Comparison of ENCODE assay signal across 13 mouse cellular contexts in genomic region chr16:21538889-21539288, GRCm38 (mm10).
DNase-seq lines count a peak whose midpoint lies in the region; ATAC-seq and TF ChIP-seq lines count a peak whose summit lies in the region.
"Had no signal": no experiment of that assay in that cellular context is flagged by ENCODE, and none has a peak within 500 bp of the region (broad histone marks: within the 10 kb centered on the region; RNA-seq: fewer than 3 reads in every experiment).

No protein-coding gene starts in this region.

- DNase-seq in hindbrain, embryonic 11.5 days (ENCODE audit: low spot score): peak; percentile 18
- DNase-seq in lung, embryonic 14.5 days: no peak
- DNase-seq in lung, postnatal 25 days (ENCODE audit: low spot score): no peak
- DNase-seq in Muller cell, postnatal 12 days (ENCODE audit: inconsistent ontology term): peak; percentile 3
- DNase-seq in layer of hippocampus, postnatal 25 days (ENCODE audit: extremely low spot score in 1 of 2, low spot score in 1 of 2): no peak
- DNase-seq: adrenal gland, postnatal 36 days; cerebellum, adult 18-20 months had no signal

- no peak overlapping the region for H3K4me3 ChIP-seq in hindbrain, embryonic 11.5 days (ENCODE audit: low read depth, low read length)
- H3K4me3 ChIP-seq in hindbrain, embryonic 13.5 days: no peak overlapping the region
- no peak overlapping the region for H3K4me3 ChIP-seq in lung, embryonic 14.5 days (ENCODE audit: low read depth, low read length)
- no peak overlapping the region for H3K4me3 ChIP-seq in olfactory bulb, adult 2 months (ENCODE audit: insufficient read depth, low read depth, low read length)
- H3K4me3 ChIP-seq: embryonic facial prominence, embryonic 15.5 days; megakaryocyte, embryonic 14.5 days had no signal

- 51% methylated on average over 2 of the region's 2 CpGs for WGBS in hindbrain, embryonic 11.5 days
- 60% methylated on average over 2 of the region's 2 CpGs for WGBS in hindbrain, embryonic 13.5 days
- WGBS in lung, embryonic 14.5 days: 60% methylated on average over 2 of the region's 2 CpGs
- WGBS in olfactory bulb, adult 2 months: 66% methylated on average over 2 of the region's 2 CpGs

- no peaks in the 10 kb centered on the region for H3K4me1 ChIP-seq in hindbrain, embryonic 11.5 days (replicated peaks; ENCODE audit: control insufficient read depth, insufficient read depth, low read length)
- no peaks in the 10 kb centered on the region for H3K4me1 ChIP-seq in hindbrain, embryonic 13.5 days (replicated peaks)
- no peaks in the 10 kb centered on the region for H3K4me1 ChIP-seq in lung, embryonic 14.5 days (ENCODE audit: insufficient read depth)
- H3K4me1 ChIP-seq in olfactory bulb, adult 2 months (ENCODE audit: control insufficient read depth, insufficient read depth, low read length): peaks cover 13% of the 10 kb centered on the region
- H3K4me1 ChIP-seq: embryonic facial prominence, embryonic 15.5 days had no signal

- no peak overlapping the region for H3K9ac ChIP-seq in hindbrain, embryonic 11.5 days (ENCODE audit: low read depth, low read length)
- H3K9ac ChIP-seq in hindbrain, embryonic 13.5 days: no peak overlapping the region
- no peak overlapping the region for H3K9ac ChIP-seq in lung, embryonic 14.5 days
- H3K9ac ChIP-seq: embryonic facial prominence, embryonic 15.5 days had no signal

- H3K36me3 ChIP-seq in hindbrain, embryonic 11.5 days (ENCODE audit: control insufficient read depth, insufficient read depth, low read length): no peaks in the 10 kb centered on the region
- H3K36me3 ChIP-seq in hindbrain, embryonic 13.5 days: peaks cover 16% of the 10 kb centered on the region
- 0 out of 2 replicates have a peak, but pooled peaks cover 4% of the 10 kb centered on the region for H3K36me3 ChIP-seq in lung, embryonic 14.5 days (ENCODE audit: insufficient read depth)
- H3K36me3 ChIP-seq: embryonic facial prominence, embryonic 15.5 days had no signal

- H3K27ac ChIP-seq in hindbrain, embryonic 11.5 days (ENCODE audit: low read depth, low read length): no peak overlapping the region
- no peak overlapping the region for H3K27ac ChIP-seq in hindbrain, embryonic 13.5 days
- no peak overlapping the region for H3K27ac ChIP-seq in lung, embryonic 14.5 days (ENCODE audit: low read depth)
- H3K27ac ChIP-seq in olfactory bulb, adult 2 months (ENCODE audit: insufficient read depth, low read depth, low read length): 0 out of 2 replicates have a peak overlapping the region, but pooled peaks have one; percentile 21
- H3K27ac ChIP-seq: embryonic facial prominence, embryonic 15.5 days had no signal

- H3K4me2 ChIP-seq in hindbrain, embryonic 11.5 days (replicated peaks; ENCODE audit: low read depth, low read length): no peak overlapping the region
- no peak overlapping the region for H3K4me2 ChIP-seq in hindbrain, embryonic 13.5 days
- H3K4me2 ChIP-seq in lung, embryonic 14.5 days: no peak overlapping the region
- H3K4me2 ChIP-seq: embryonic facial prominence, embryonic 15.5 days; liver, embryonic 11.5 days had no signal

- peak; percentile 59 for TF ChIP-seq CTCF in lung, embryonic 14.5 days (IDR thresholded peaks at IDR 0.05; ENCODE audit: low read depth)
- TF ChIP-seq CTCF in olfactory bulb, adult 2 months (IDR thresholded peaks at IDR 0.05; ENCODE audit: insufficient read depth, low read depth, low read length): no peak

- no peak for ATAC-seq in hindbrain, embryonic 11.5 days (ENCODE audit: low FRiP score)
- ATAC-seq in hindbrain, embryonic 13.5 days (ENCODE audit: low FRiP score): no peak
- ATAC-seq in lung, embryonic 14.5 days (ENCODE audit: insufficient read depth): no peak
- no peak for ATAC-seq in megakaryocyte progenitor cell, adult 5-6 weeks (replicated peaks; ENCODE audit: poor library complexity)

- TF ChIP-seq POLR2A in olfactory bulb, adult 2 months (IDR thresholded peaks at IDR 0.05; ENCODE audit: insufficient read depth, low read depth, low read length): no peak

- H3K27me3 ChIP-seq in hindbrain, embryonic 11.5 days (ENCODE audit: control insufficient read depth, insufficient read depth, low read length): no peaks in the 10 kb centered on the region
- no peaks in the 10 kb centered on the region for H3K27me3 ChIP-seq in hindbrain, embryonic 13.5 days
- H3K27me3 ChIP-seq in lung, embryonic 14.5 days (ENCODE audit: insufficient read depth, low read length): no peaks in the 10 kb centered on the region
- H3K27me3 ChIP-seq: embryonic facial prominence, embryonic 15.5 days; megakaryocyte, embryonic 14.5 days had no signal

- no peaks in the 10 kb centered on the region for H3K9me3 ChIP-seq in hindbrain, embryonic 11.5 days (ENCODE audit: control insufficient read depth, low read length)
- no peaks in the 10 kb centered on the region for H3K9me3 ChIP-seq in hindbrain, embryonic 13.5 days
- no peaks in the 10 kb centered on the region for H3K9me3 ChIP-seq in lung, embryonic 14.5 days (ENCODE audit: low read depth, low read length)
- H3K9me3 ChIP-seq: embryonic facial prominence, embryonic 15.5 days; megakaryocyte, embryonic 14.5 days had no signal

Comparison
In these comparisons a context has a peak if more than half of its experiments do, and no peak if none do; other contexts are left out.
1. DNase-seq: peak in hindbrain, embryonic 11.5 days (single experiment) and Muller cell, postnatal 12 days (single experiment); none in lung, embryonic 14.5 days (single experiment), lung, postnatal 25 days (single experiment) and layer of hippocampus, postnatal 25 days (0 of 2).